Mouse (Mus musculus) MEL (cell line): ENCODE measurements around the gene Mpv17l2. TPM values are rescaled to one million over a fixed set of nuclear protein-coding genes. Genes with fewer than 3 reads are reported as not detected.

Source experiments
- DNase-seq: peaks from one replicate; pipeline ENCODE4 v3.0.0; 2011; ENCODE audit warnings: low read depth, low spot score
- H3K27ac ChIP-seq: 2 replicates; pipeline ENCODE4 v1.5.1; 2012; ENCODE audit warnings: low read depth, mild to moderate bottlenecking, control low read depth, low read length, moderate library complexity; ENCODE audit not compliant: control insufficient read depth
- H3K27me3 ChIP-seq, 2 experiments: fragments of 150-350 bp in 1 of 2; sonication (generic) in 1 of 2; 2 replicates each; pipeline ENCODE4 v1.6.1; 2012; ENCODE audit warnings: low read length in 2 of 2, mild to moderate bottlenecking in 2 of 2, improper control_type of control experiment in 1 of 2, moderate library complexity in 1 of 2; ENCODE audit not compliant: insufficient read depth in 2 of 2, control insufficient read depth in 1 of 2
- H3K36me3 ChIP-seq, 2 experiments: 2 replicates each; pipeline ENCODE4 v1.6.1; 2012 to 2014; ENCODE audit warnings: low read length in 2 of 2, improper control_type of control experiment in 1 of 2, inconsistent platforms in 1 of 2, mild to moderate bottlenecking in 1 of 2; ENCODE audit not compliant: insufficient read depth in 2 of 2, control insufficient read depth in 1 of 2
- H3K4me1 ChIP-seq, 2 experiments: fragments of 150-350 bp in 1 of 2; sonication (generic) in 1 of 2; 2 replicates each; pipeline ENCODE4 v1.6.1; 2012; ENCODE audit warnings: low read length in 2 of 2, improper control_type of control experiment in 1 of 2, mild to moderate bottlenecking in 1 of 2; ENCODE audit not compliant: insufficient read depth in 2 of 2, control insufficient read depth in 1 of 2
- H3K4me3 ChIP-seq, 2 experiments: fragments of 150-350 bp in 1 of 2; sonication (generic) in 1 of 2; 2 replicates each; pipeline ENCODE4 v1.5.1; 2012; ENCODE audit warnings: low read depth in 2 of 2, low read length in 2 of 2, mild to moderate bottlenecking in 2 of 2, moderate library complexity in 2 of 2, control low read depth in 1 of 2, improper control_type of control experiment in 1 of 2; ENCODE audit not compliant: control insufficient read depth in 1 of 2, insufficient read depth in 1 of 2
- H3K79me2 ChIP-seq: 2 replicates; pipeline ENCODE4 v1.6.1; 2012; ENCODE audit warnings: mild to moderate bottlenecking, low read length, moderate library complexity; ENCODE audit not compliant: control insufficient read depth, poor library complexity, insufficient read depth
- H3K9ac ChIP-seq: 2 replicates; pipeline ENCODE4 v1.6.1; 2012; ENCODE audit warnings: low read depth, mild to moderate bottlenecking, control low read depth, low read length, moderate library complexity; ENCODE audit not compliant: control insufficient read depth, poor library complexity, severe bottlenecking
- H3K9me3 ChIP-seq: fragments of 150-350 bp; sonication (generic); replicated peaks from 2 replicates; pipeline ENCODE4 v1.6.1; 2012; ENCODE audit warnings: mild to moderate bottlenecking, low read length, improper control_type of control experiment, moderate library complexity; ENCODE audit not compliant: insufficient read depth
- BHLHE40 ChIP-seq: IDR thresholded peaks from 2 replicates; pipeline ENCODE4 v1.6.1; 2012; ENCODE audit warnings: low read depth, mild to moderate bottlenecking, inconsistent platforms, low read length, improper control_type of control experiment, borderline replicate concordance
- CHD2 ChIP-seq: IDR thresholded peaks from 2 replicates; pipeline ENCODE4 v1.6.1; 2011; ENCODE audit warnings: low read length, improper control_type of control experiment
- CTCF ChIP-seq, 3 experiments: IDR thresholded peaks in 2 of 3; conservative IDR thresholded peaks in 1 of 3; 2 replicates each; pipeline ENCODE4 v1.5.1; 2011 to 2012; ENCODE audit warnings: low read length in 3 of 3, low read depth in 2 of 3, mild to moderate bottlenecking in 2 of 3, improper control_type of control experiment in 1 of 3, inconsistent platforms in 1 of 3, mixed read lengths in 1 of 3, moderate library complexity in 1 of 3; ENCODE audit not compliant: control insufficient read depth in 1 of 3, insufficient read depth in 1 of 3, poor library complexity in 1 of 3, severe bottlenecking in 1 of 3
- E2F4 ChIP-seq: IDR thresholded peaks from 2 replicates; pipeline ENCODE4 v1.6.1; 2011; ENCODE audit warnings: low read depth, low read length, improper control_type of control experiment, borderline replicate concordance
- ELF1 ChIP-seq: IDR thresholded peaks from 2 replicates; pipeline ENCODE4 v1.6.1; 2014; ENCODE audit warnings: low read depth, mild to moderate bottlenecking, inconsistent platforms, low read length, improper control_type of control experiment, moderate library complexity
- EP300 ChIP-seq, 2 experiments: IDR thresholded peaks; 2 replicates each; pipeline ENCODE4 v1.6.1; 2011; ENCODE audit warnings: improper control_type of control experiment in 2 of 2, low read length in 2 of 2, low read depth in 1 of 2, mild to moderate bottlenecking in 1 of 2
- ETS1 ChIP-seq: IDR thresholded peaks from 2 replicates; pipeline ENCODE4 v1.6.1; 2012; ENCODE audit warnings: low read depth, mild to moderate bottlenecking, inconsistent platforms, low read length, improper control_type of control experiment, moderate library complexity
- HCFC1 ChIP-seq: IDR thresholded peaks from 2 replicates; pipeline ENCODE4 v1.6.1; 2012; ENCODE audit warnings: low read depth, mild to moderate bottlenecking, inconsistent platforms, low read length, improper control_type of control experiment, moderate library complexity
- JUND ChIP-seq: IDR thresholded peaks from 2 replicates; pipeline ENCODE4 v1.6.1; 2011; ENCODE audit warnings: low read depth, mild to moderate bottlenecking, improper control_type of control experiment, low read length
- KAT2A ChIP-seq: conservative IDR thresholded peaks from 2 replicates; pipeline ENCODE4 v1.6.1; 2012; ENCODE audit warnings: low read depth, low read length, improper control_type of control experiment, inconsistent platforms
- MAX ChIP-seq: IDR thresholded peaks from 2 replicates; pipeline ENCODE4 v1.6.1; 2011; ENCODE audit warnings: low read length, improper control_type of control experiment
- MAZ ChIP-seq: IDR thresholded peaks from 2 replicates; pipeline ENCODE4 v1.6.1; 2012; ENCODE audit warnings: low read depth, mild to moderate bottlenecking, inconsistent platforms, low read length, improper control_type of control experiment
- MEF2A ChIP-seq: IDR thresholded peaks from 2 replicates; pipeline ENCODE4 v1.6.1; 2014; ENCODE audit warnings: low read depth, mild to moderate bottlenecking, inconsistent platforms, low read length, improper control_type of control experiment; ENCODE audit not compliant: poor library complexity, insufficient replicate concordance, severe bottlenecking; ENCODE audit errors: extremely low read depth
- MXI1 ChIP-seq: IDR thresholded peaks from 2 replicates; pipeline ENCODE4 v1.6.1; 2011; ENCODE audit warnings: mild to moderate bottlenecking, low read depth, low read length, improper control_type of control experiment
- MYC ChIP-seq: IDR thresholded peaks from 2 replicates; pipeline ENCODE4 v1.6.1; 2011; ENCODE audit warnings: low read depth, mild to moderate bottlenecking, low read length, improper control_type of control experiment, moderate library complexity
- NELFE ChIP-seq: IDR thresholded peaks from 2 replicates; pipeline ENCODE4 v1.6.1; 2011; ENCODE audit warnings: low read depth, low read length, improper control_type of control experiment
- NRF1 ChIP-seq: IDR thresholded peaks from 2 replicates; pipeline ENCODE4 v1.6.1; 2014; ENCODE audit warnings: low read depth, mild to moderate bottlenecking, inconsistent platforms, low read length, improper control_type of control experiment, moderate library complexity; ENCODE audit not compliant: poor library complexity, insufficient read depth, severe bottlenecking
- POLR2A ChIP-seq, 2 experiments: IDR thresholded peaks; 2 replicates each; pipeline ENCODE4 v1.6.1; 2011 to 2012; ENCODE audit warnings: low read length in 2 of 2, mild to moderate bottlenecking in 2 of 2, control low read depth in 1 of 2, improper control_type of control experiment in 1 of 2, low read depth in 1 of 2, moderate library complexity in 1 of 2; ENCODE audit not compliant: control insufficient read depth in 1 of 2, insufficient read depth in 1 of 2, poor library complexity in 1 of 2
- POLR2AphosphoS2 ChIP-seq: IDR thresholded peaks from 2 replicates; pipeline ENCODE4 v1.6.1; 2011; ENCODE audit warnings: low read length, improper control_type of control experiment
- POLR2AphosphoS5 ChIP-seq: IDR thresholded peaks from 2 replicates; pipeline ENCODE4 v1.6.1; 2012; ENCODE audit warnings: low read depth, borderline replicate concordance, mild to moderate bottlenecking, inconsistent platforms, low read length, moderate library complexity, mixed read lengths
- RAD21 ChIP-seq: IDR thresholded peaks from 2 replicates; pipeline ENCODE4 v1.6.1; 2011; ENCODE audit warnings: mild to moderate bottlenecking, low read depth, low read length, improper control_type of control experiment
- RCOR1 ChIP-seq: IDR thresholded peaks from 2 replicates; pipeline ENCODE4 v1.6.1; 2012; ENCODE audit warnings: low read depth, mild to moderate bottlenecking, inconsistent platforms, low read length, improper control_type of control experiment
- SIN3A ChIP-seq: IDR thresholded peaks from 2 replicates; pipeline ENCODE4 v1.6.1; 2012; ENCODE audit warnings: low read length, improper control_type of control experiment, inconsistent platforms
- SMC3 ChIP-seq: IDR thresholded peaks from 2 replicates; pipeline ENCODE4 v1.6.1; 2011; ENCODE audit warnings: low read depth, low read length, improper control_type of control experiment
- TAL1 ChIP-seq: IDR thresholded peaks from 2 replicates; pipeline ENCODE4 v1.6.1; 2012; ENCODE audit warnings: mild to moderate bottlenecking, inconsistent platforms, low read length, moderate library complexity, mixed read lengths
- TBP ChIP-seq: IDR thresholded peaks from 2 replicates; pipeline ENCODE4 v1.8.0; 2011; ENCODE audit warnings: low read depth, low read length, improper control_type of control experiment
- TCF12 ChIP-seq: IDR thresholded peaks from 2 replicates; pipeline ENCODE4 v1.6.1; 2014; ENCODE audit warnings: low read depth, mild to moderate bottlenecking, inconsistent platforms, low read length, improper control_type of control experiment, moderate library complexity
- UBTF ChIP-seq: IDR thresholded peaks from 2 replicates; pipeline ENCODE4 v1.6.1; 2012; ENCODE audit warnings: low read depth, mild to moderate bottlenecking, inconsistent platforms, low read length, improper control_type of control experiment, moderate library complexity, borderline replicate concordance; ENCODE audit not compliant: insufficient read depth
- USF1 ChIP-seq: IDR thresholded peaks from 2 replicates; pipeline ENCODE4 v1.6.1; 2014; ENCODE audit warnings: low read depth, mild to moderate bottlenecking, inconsistent platforms, low read length, improper control_type of control experiment, moderate library complexity
- ZKSCAN1 ChIP-seq: IDR thresholded peaks from 2 replicates; pipeline ENCODE4 v1.6.1; 2012; ENCODE audit warnings: low read depth, mild to moderate bottlenecking, inconsistent platforms, low read length, improper control_type of control experiment, moderate library complexity
- ZNF384 ChIP-seq: IDR thresholded peaks from 2 replicates; pipeline ENCODE4 v1.6.1; 2012; ENCODE audit warnings: low read depth, mild to moderate bottlenecking, inconsistent platforms, low read length, improper control_type of control experiment
- polyA plus RNA-seq, 2 experiments: library from polyadenylated mRNA; stranded (reverse) in 1 of 2; unstranded in 1 of 2; fragments of >175 nt in 1 of 2; fragments of >200 nt in 1 of 2; gene quantifications; 2 replicates each; pipeline versions ENCODE4 v1.2.1 to v1.2.4; 2012; ENCODE audit warnings: low replicate concordance in 2 of 2, low read depth in 1 of 2; ENCODE audit not compliant: insufficient read length in 2 of 2, insufficient read depth in 1 of 2, missing spikeins in 1 of 2
- total RNA-seq: library from RNA; depleted of rRNA; stranded (reverse); fragments of 300-350 nt; gene quantifications from 2 replicates; pipeline ENCODE4 v1.2.3, GENCODE M21; 2012

The Mpv17l2 gene
- total and polyA plus RNA-seq, 3 experiments = 52.8 to 102 TPM; not detected in 1

- no peak overlapping the region for H3K9ac ChIP-seq
- H3K9me3 ChIP-seq = no peaks in the 10 kb centered on the region
- no peaks in the 10 kb centered on the region for H3K4me1 ChIP-seq
- no peaks in the 10 kb centered on the region for H3K36me3 ChIP-seq
- no peaks in the 10 kb centered on the region for H3K79me2 ChIP-seq
- DNase-seq = no peak
- no peak overlapping the region for H3K27ac ChIP-seq
- no peak overlapping the region for H3K4me3 ChIP-seq
- H3K27me3 ChIP-seq = no peaks in the 10 kb centered on the region; a peak in 2 of 4 replicates
- TF ChIP-seq MEF2A (no peak), TAL1 (no peak), NELFE (no peak), UBTF (no peak), SMC3 (no peak), ELF1 (no peak), POLR2A (IDR thresholded peaks at IDR 0.05; ENCODE audit: control insufficient read depth in 1 of 2, insufficient read depth in 1 of 2, low read depth in 1 of 2, low read length in 2 of 2, poor library complexity in 1 of 2) (no peak), BHLHE40 (no peak)
These were observed 39.1 kb downstream of the Mpv17l2 start for GRCm38 (mm10) chr8:70721601-70722000.

- peak; percentile 91 for DNase-seq
- no peaks in the 10 kb centered on the region for H3K4me1 ChIP-seq
- H3K27me3 ChIP-seq = no peaks in the 10 kb centered on the region; a peak in 1 of 4 replicates
- no peaks in the 10 kb centered on the region for H3K79me2 ChIP-seq
- no peaks in the 10 kb centered on the region for H3K36me3 ChIP-seq
- no peak overlapping the region for H3K27ac ChIP-seq
- no peaks in the 10 kb centered on the region for H3K9me3 ChIP-seq
- peak overlapping the region; percentile 39 for H3K9ac ChIP-seq
- no peak overlapping the region for H3K4me3 ChIP-seq
- no peak for TF ChIP-seq USF1
- TF ChIP-seq ETS1 = no peak
- TF ChIP-seq CHD2 = no peak
- TF ChIP-seq ZKSCAN1 = peak; percentile 39; the same call in 1 of the 2 replicates
- no peak for TF ChIP-seq NELFE
- peak; percentile 9; the same call in 1 of the 2 replicates for TF ChIP-seq ELF1
- peak; percentile 70 to 88 (median 87) for TF ChIP-seq CTCF (IDR thresholded peaks at IDR 0.05 in 2 of 3, conservative IDR thresholded peaks at IDR 0.05 in 1 of 3; ENCODE audit: control insufficient read depth in 1 of 3, insufficient read depth in 1 of 3, low read depth in 2 of 3, low read length in 3 of 3, poor library complexity in 1 of 3, severe bottlenecking in 1 of 3)
- TF ChIP-seq MAZ = no peak
- TF ChIP-seq RAD21 = peak; percentile 90
- TF ChIP-seq UBTF = no peak
- no peak for TF ChIP-seq JUND
- TF ChIP-seq POLR2AphosphoS2 = no peak
- TF ChIP-seq ZNF384 = peak; percentile 99
- no peak for TF ChIP-seq E2F4
- no peak for TF ChIP-seq MXI1
- no peak for TF ChIP-seq NRF1
- TF ChIP-seq POLR2AphosphoS5 = no peak
- TF ChIP-seq HCFC1 = peak; percentile 60; the same call in 1 of the 2 replicates
- TF ChIP-seq MAX = no peak
- peak; percentile 64; the same call in 1 of the 2 replicates for TF ChIP-seq SIN3A
- peak; percentile 52; the same call in 1 of the 2 replicates for TF ChIP-seq TBP
- TF ChIP-seq RCOR1 = no peak
- no peak for TF ChIP-seq KAT2A
- TF ChIP-seq TCF12 = 0 out of 2 replicates have a peak, but pooled peaks have one; percentile 8
- TF ChIP-seq MEF2A = no peak
- peak; percentile 22; the same call in 1 of the 2 replicates for TF ChIP-seq MYC
- no peak for TF ChIP-seq EP300 (IDR thresholded peaks at IDR 0.05; ENCODE audit: low read depth in 1 of 2, low read length in 2 of 2)
These were observed 40.0 kb downstream of the Mpv17l2 start for GRCm38 (mm10) chr8:70720739-70721138.
